ENCODE assay signal across 14 mouse cellular contexts in genomic region chr9:47612894-47613412, GRCm38 (mm10).
"Had no signal": no experiment of that assay in that cellular context is flagged by ENCODE, and none has a peak within 500 bp of the region (broad histone marks: within the 10 kb centered on the region; RNA-seq: fewer than 3 reads in every experiment).

No protein-coding gene starts in this region.

- H3K4me2 ChIP-seq: intestine, embryonic 15.5 days; kidney, embryonic 15.5 days; limb, embryonic 15.5 days; neural tube, embryonic 15.5 days had no signal

- H3K4me3 ChIP-seq: intestine, embryonic 15.5 days; kidney, embryonic 15.5 days; limb, embryonic 15.5 days; midbrain, embryonic 10.5 days; myocyte; neural tube, embryonic 15.5 days had no signal

- DNase-seq: kidney, adult 18-20 months; kidney, postnatal 14 days; layer of hippocampus, adult 9-11 months; layer of hippocampus, postnatal 36 days; midbrain, embryonic 14.5 days; thymus, adult 18-20 months; thymus, postnatal 14 days had no signal

- H3K36me3 ChIP-seq: intestine, embryonic 15.5 days; kidney, embryonic 15.5 days; limb, embryonic 15.5 days; midbrain, embryonic 10.5 days; neural tube, embryonic 15.5 days had no signal

- H3K9ac ChIP-seq: intestine, embryonic 15.5 days; kidney, embryonic 15.5 days; limb, embryonic 15.5 days; liver, embryonic 14.5 days; neural tube, embryonic 15.5 days had no signal

- H3K27me3 ChIP-seq: intestine, embryonic 15.5 days; neural tube, embryonic 15.5 days had no signal

- H3K27ac ChIP-seq: intestine, embryonic 15.5 days; kidney, embryonic 15.5 days; limb, embryonic 15.5 days; liver, embryonic 14.5 days; midbrain, embryonic 10.5 days; neural tube, embryonic 15.5 days had no signal

- ATAC-seq: intestine, embryonic 15.5 days had no signal

- H3K9me3 ChIP-seq: intestine, embryonic 15.5 days; kidney, embryonic 15.5 days; limb, embryonic 15.5 days; midbrain, embryonic 10.5 days; neural tube, embryonic 15.5 days had no signal
